ENCODE assay signal across 9 mouse cellular contexts in the genomic region with DNA sequence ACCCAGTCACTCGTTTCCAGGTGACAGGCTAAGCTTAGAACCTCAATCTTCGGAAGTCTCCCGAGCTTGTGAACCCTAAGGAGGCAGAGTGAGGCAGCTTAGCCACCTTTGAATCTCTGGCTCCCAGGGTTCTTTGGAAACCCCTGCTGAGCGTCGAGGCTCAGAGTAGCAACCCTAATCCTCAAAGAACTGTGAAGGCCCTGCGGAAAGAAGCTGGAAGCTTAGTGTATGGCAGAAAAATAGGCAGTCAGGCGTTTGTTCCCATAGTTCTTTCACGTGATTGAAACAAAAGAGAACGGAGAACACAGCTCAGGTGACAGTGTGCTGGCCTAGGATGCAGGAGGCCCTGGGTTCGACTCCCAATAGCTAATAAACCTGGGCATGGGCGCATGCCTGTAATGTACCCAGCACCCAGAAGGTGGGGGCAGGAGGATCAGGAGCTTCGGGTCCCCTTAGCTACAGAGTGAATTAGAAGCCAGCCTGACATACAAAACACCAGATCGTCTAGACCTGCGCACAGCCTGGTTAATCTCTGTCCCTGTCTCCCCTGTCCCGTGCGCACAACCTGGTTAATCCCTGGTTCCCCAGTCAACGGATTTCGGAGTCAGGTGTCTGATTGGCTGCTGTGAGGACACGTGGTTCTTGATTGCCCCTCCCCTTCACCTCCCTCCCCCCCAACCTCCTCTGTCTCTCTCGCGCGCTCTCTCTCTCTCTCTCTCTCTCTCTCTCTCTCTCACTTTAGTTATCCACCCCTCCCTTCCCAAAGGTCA. TPM values are rescaled to one million over a fixed set of nuclear protein-coding genes. Genes with fewer than 3 reads are reported as not detected.
DNase-seq lines count a peak whose midpoint lies in the region; ATAC-seq and TF ChIP-seq lines count a peak whose summit lies in the region.
"Had no signal": no experiment of that assay in that cellular context is flagged by ENCODE, and none has a peak within 500 bp of the region (broad histone marks: within the 10 kb centered on the region; RNA-seq: fewer than 3 reads in every experiment).

No protein-coding gene starts in this region.

- H3K4me1 ChIP-seq in lung, adult 2 months (ENCODE audit: control insufficient read depth, insufficient read depth, low read length), result 0 out of 2 replicates have a peak, but pooled peaks cover 3% of the 10 kb centered on the region
- H3K4me1 ChIP-seq in kidney, embryonic 14.5 days (ENCODE audit: control insufficient read depth, insufficient read depth, low read length), result 0 out of 2 replicates have a peak, but pooled peaks cover 4% of the 10 kb centered on the region
- peaks cover 2% of the 10 kb centered on the region; the same call in 1 of the 2 replicates for H3K4me1 ChIP-seq in lung, embryonic 16.5 days (replicated peaks; ENCODE audit: control insufficient read depth, insufficient read depth, low read length)

- DNase-seq in lung, adult 2 months, result peak; percentile 28
- no peak for DNase-seq in lung, postnatal 25 days (ENCODE audit: low spot score)
- DNase-seq in cerebellum, postnatal 14 days, result peak; percentile 67 to 72
- peak; percentile 48 for DNase-seq in gastrocnemius, postnatal 25 days
- DNase-seq in retina, postnatal 1 day, result peak; percentile 93
- no peak for DNase-seq in ovary, postnatal 10 days (ENCODE audit: low spot score)

- H3K27me3 ChIP-seq in kidney, embryonic 14.5 days (ENCODE audit: control insufficient read depth, insufficient read depth, low read length), result no peaks in the 10 kb centered on the region
- H3K27me3 ChIP-seq in lung, embryonic 16.5 days (ENCODE audit: control insufficient read depth, insufficient read depth, low read depth, low read length), result no peaks in the 10 kb centered on the region

- no peaks in the 10 kb centered on the region for H3K9me3 ChIP-seq in kidney, embryonic 14.5 days (ENCODE audit: control insufficient read depth, low read length)
- H3K9me3 ChIP-seq in lung, embryonic 16.5 days (ENCODE audit: control insufficient read depth, low read length), result no peaks in the 10 kb centered on the region

- peak; percentile 74 for ATAC-seq in kidney, embryonic 14.5 days (ENCODE audit: low FRiP score, low TSS enrichment)
- peak; percentile 81 for ATAC-seq in lung, embryonic 16.5 days (ENCODE audit: low read depth)

- H3K36me3 ChIP-seq in kidney, embryonic 14.5 days (ENCODE audit: control insufficient read depth, insufficient read depth, low read length), result peaks cover 5% of the 10 kb centered on the region; the same call in 1 of the 2 replicates
- H3K36me3 ChIP-seq in lung, embryonic 16.5 days (ENCODE audit: control insufficient read depth, insufficient read depth, low read length), result no peaks in the 10 kb centered on the region; the same call in 1 of the 2 replicates

- TF ChIP-seq CTCF in lung, adult 2 months (IDR thresholded peaks at IDR 0.05; ENCODE audit: insufficient read depth, low read length), result no peak

- TF ChIP-seq POLR2A in lung, adult 2 months (IDR thresholded peaks at IDR 0.05; ENCODE audit: borderline replicate concordance, extremely low read depth, low read depth, low read length), result peak; percentile 53; the same call in 1 of the 2 replicates

- peak overlapping the region; percentile 45 for H3K4me2 ChIP-seq in kidney, embryonic 14.5 days (replicated peaks; ENCODE audit: low read depth, low read length)
- peak overlapping the region; percentile 59 for H3K4me2 ChIP-seq in lung, embryonic 16.5 days (ENCODE audit: low read depth, low read length)

- 21% methylated on average over 22 of the region's 22 CpGs for WGBS in lung, adult 2 months
- WGBS in kidney, embryonic 14.5 days, result 19% methylated on average over 22 of the region's 22 CpGs
- 14% methylated on average over 22 of the region's 22 CpGs for WGBS in lung, embryonic 16.5 days

- H3K4me3 ChIP-seq in lung, adult 2 months (replicated peaks; ENCODE audit: extremely low read depth, low read depth, low read length), result peak overlapping the region; percentile 54
- H3K4me3 ChIP-seq in kidney, embryonic 14.5 days (ENCODE audit: low read length), result peak overlapping the region; percentile 29
- peak overlapping the region; percentile 48 for H3K4me3 ChIP-seq in lung, embryonic 16.5 days (ENCODE audit: low read length)

- H3K27ac ChIP-seq in kidney, embryonic 14.5 days (ENCODE audit: low read depth, low read length), result 0 out of 2 replicates have a peak overlapping the region, but pooled peaks have one; percentile 42
- H3K27ac ChIP-seq in lung, embryonic 16.5 days (ENCODE audit: low read length), result no peak overlapping the region

- peak overlapping the region; percentile 40; the same call in 1 of the 2 replicates for H3K9ac ChIP-seq in kidney, embryonic 14.5 days (ENCODE audit: low read depth, low read length)
- H3K9ac ChIP-seq in lung, embryonic 16.5 days (ENCODE audit: low read length), result peak overlapping the region; percentile 51

RNA-seq across cellular contexts. Expression of a gene that starts 9.0 kb away (rescaled TPM):
- 36.5 and 38.3 TPM in 2 replicates for polyA plus RNA-seq in lung, adult 2 months (2012; rRNA removed)
- total RNA-seq in gastrocnemius, postnatal 25 days (2021), result 10 to 100 TPM; 13.8 to 14.1 TPM
- 16.4 and 20.9 TPM in 2 replicates for polyA plus RNA-seq in kidney, embryonic 14.5 days (2014; fragmentation: Nextera tagmentation; extraction: Ambion mirVana)
- polyA plus RNA-seq in lung, embryonic 16.5 days (2015; fragmentation: Nextera tagmentation; extraction: Ambion mirVana), result 28.1 and 31.4 TPM in 2 replicates

RNA-seq across cellular contexts. Expression of a gene that starts 9.5 kb away (rescaled TPM):
- polyA plus RNA-seq in lung, adult 2 months (2012; rRNA removed), result 38.0 and 46.8 TPM in 2 replicates
- not detected for total RNA-seq in gastrocnemius, postnatal 25 days (2021)
- 0.46 and 0.57 TPM in 2 replicates for polyA plus RNA-seq in kidney, embryonic 14.5 days (2014; fragmentation: Nextera tagmentation; extraction: Ambion mirVana)
- 9.7 and 9.8 TPM in 2 replicates for polyA plus RNA-seq in lung, embryonic 16.5 days (2015; fragmentation: Nextera tagmentation; extraction: Ambion mirVana)
- total RNA-seq: neutrophil, adult 5-6 weeks had no signal

RNA-seq across cellular contexts. Expression of a gene that starts 31.0 kb away (rescaled TPM):
- 214 and 226 TPM in 2 replicates for polyA plus RNA-seq in lung, adult 2 months (2012; rRNA removed)
- 10 to 100 TPM; 70.0 to 78.1 TPM for total RNA-seq in gastrocnemius, postnatal 25 days (2021)
- 21.9 and 22.4 TPM in 2 replicates for polyA plus RNA-seq in kidney, embryonic 14.5 days (2014; fragmentation: Nextera tagmentation; extraction: Ambion mirVana)
- 70.1 and 74.4 TPM in 2 replicates for polyA plus RNA-seq in lung, embryonic 16.5 days (2015; fragmentation: Nextera tagmentation; extraction: Ambion mirVana)

RNA-seq across cellular contexts. Expression of a gene that starts 46.1 kb away (rescaled TPM):
- 0.91 and 1.9 TPM in 2 replicates for polyA plus RNA-seq in lung, adult 2 months (2012; rRNA removed)
- total RNA-seq in gastrocnemius, postnatal 25 days (2021), result under 1 TPM; 0.29 to 0.61 TPM
- polyA plus RNA-seq in kidney, embryonic 14.5 days (2014; fragmentation: Nextera tagmentation; extraction: Ambion mirVana), result 26.2 and 34.0 TPM in 2 replicates
- polyA plus RNA-seq in lung, embryonic 16.5 days (2015; fragmentation: Nextera tagmentation; extraction: Ambion mirVana), result 3.9 and 6.0 TPM in 2 replicates
- total RNA-seq: neutrophil, adult 5-6 weeks had no signal

Comparison
In these comparisons a context has a peak if more than half of its experiments do, and no peak if none do; other contexts are left out.
1. DNase-seq: peak in lung, adult 2 months (single experiment), cerebellum, postnatal 14 days (2 of 2), gastrocnemius, postnatal 25 days (single experiment) and retina, postnatal 1 day (single experiment); none in lung, postnatal 25 days (single experiment) and ovary, postnatal 10 days (single experiment).
2. Peak in every context shown above with its lines, with median percentiles within 50 percentile points of each other: H3K4me3 ChIP-seq.